Mouse (Mus musculus): ENCODE results near the gene Il12b. TPM values are rescaled to one million over a fixed set of nuclear protein-coding genes. Genes with fewer than 3 reads are reported as not detected.
A peak's percentile ranks its signal among the peaks of the same experiment; 100 is the strongest.

Il12b gene
- not detected in 2 replicates for polyA plus RNA-seq (2014; fragmentation: Nextera tagmentation; extraction: Ambion mirVana)

GRCm38 (mm10) chr11:44399763-44400162, at the start of gene Il12b:
Il12b (plus strand) TSS chr11:44400063.
- Histone ChIP-seq H3K9me3 (ENCODE audit: control insufficient read depth, low read length) (no peaks in the 10 kb centered on the region), H3K9ac (ENCODE audit: low read length) (peak within 1 kb of the TSS; percentile 55), H3K36me3 (ENCODE audit: control insufficient read depth, insufficient read depth, low read length) (no peaks in the 10 kb centered on the region), H3K4me3 (ENCODE audit: low read depth, low read length) (peak within 1 kb of the TSS; percentile 28), H3K27me3 (ENCODE audit: control insufficient read depth, insufficient read depth, low read length) (no peaks in the 10 kb centered on the region), H3K4me2 (ENCODE audit: low read depth) (peak within 1 kb of the TSS; percentile 48), H3K4me1 (ENCODE audit: control insufficient read depth, insufficient read depth, low read length) (no peaks in the 10 kb centered on the region; the same call in 1 of the 2 replicates), H3K27ac (ENCODE audit: low read depth, low read length) (no peak within 1 kb of the TSS)
- ATAC-seq (ENCODE audit: insufficient read depth, low FRiP score, low TSS enrichment) = no peak
- DNase-seq (ENCODE audit: low spot score) = no peak
- 79% methylated on average over 6 of the region's 6 CpGs for WGBS

DNA sequence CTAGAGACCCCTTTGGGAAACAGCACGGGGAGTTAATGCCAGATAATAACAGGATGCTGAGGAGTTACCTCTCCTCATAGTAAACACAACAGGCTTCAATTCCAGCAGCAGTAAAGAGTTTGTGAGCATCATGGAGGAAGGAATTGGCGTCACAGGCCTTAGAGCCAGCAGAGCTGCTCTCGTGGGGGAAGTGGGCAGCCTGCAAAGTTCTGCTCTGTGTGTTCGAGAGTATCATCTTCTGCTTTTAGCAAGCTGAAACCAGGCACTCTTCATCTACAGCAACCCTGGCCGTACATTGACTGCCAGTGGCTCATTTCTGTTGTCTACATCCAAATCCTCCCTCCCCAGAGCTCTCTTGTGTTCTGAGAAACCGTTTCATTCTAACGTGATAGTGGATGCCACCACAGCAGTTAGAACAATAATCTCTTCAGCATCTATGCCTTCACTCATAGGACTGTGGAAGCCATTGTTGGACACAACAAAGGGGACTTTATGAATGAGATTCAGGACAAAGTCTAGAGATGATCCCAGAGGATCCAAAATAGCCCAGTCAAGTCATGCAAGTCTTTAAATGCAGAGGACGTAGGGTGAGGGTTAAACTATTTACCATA, 44.9 kb upstream of the Il12b start:
- Histone ChIP-seq H3K27me3 (ENCODE audit: control insufficient read depth, insufficient read depth, low read length) (no peaks in the 10 kb centered on the region), H3K4me2 (ENCODE audit: low read depth) (no peak overlapping the region), H3K27ac (ENCODE audit: low read depth, low read length) (no peak overlapping the region), H3K36me3 (ENCODE audit: control insufficient read depth, insufficient read depth, low read length) (no peaks in the 10 kb centered on the region), H3K9ac (ENCODE audit: low read length) (no peak overlapping the region), H3K4me1 (ENCODE audit: control insufficient read depth, insufficient read depth, low read length) (no peaks in the 10 kb centered on the region), H3K9me3 (ENCODE audit: control insufficient read depth, low read length) (no peaks in the 10 kb centered on the region), H3K4me3 (ENCODE audit: low read depth, low read length) (no peak overlapping the region)
- ATAC-seq (ENCODE audit: insufficient read depth, low FRiP score, low TSS enrichment) (no peak), DNase-seq (ENCODE audit: low spot score) (no peak)
- WGBS = 82% methylated on average over 8 of the region's 8 CpGs

GRCm38 (mm10) chr11:44356171-44356570, 43.7 kb upstream of the Il12b start:
- H3K4me2 ChIP-seq (ENCODE audit: low read depth) = no peak overlapping the region
- no peak for DNase-seq (ENCODE audit: low spot score)
- H3K36me3 ChIP-seq (ENCODE audit: control insufficient read depth, insufficient read depth, low read length) = no peaks in the 10 kb centered on the region
- H3K9me3 ChIP-seq (ENCODE audit: control insufficient read depth, low read length) = no peaks in the 10 kb centered on the region
- H3K27me3 ChIP-seq (ENCODE audit: control insufficient read depth, insufficient read depth, low read length) = no peaks in the 10 kb centered on the region
- no peak overlapping the region for H3K9ac ChIP-seq (ENCODE audit: low read length)
- WGBS = 92% methylated on average over 4 of the region's 4 CpGs
- no peak overlapping the region for H3K4me3 ChIP-seq (ENCODE audit: low read depth, low read length)
- no peak for ATAC-seq (ENCODE audit: insufficient read depth, low FRiP score, low TSS enrichment)
- H3K27ac ChIP-seq (ENCODE audit: low read depth, low read length) = no peak overlapping the region
- no peaks in the 10 kb centered on the region for H3K4me1 ChIP-seq (ENCODE audit: control insufficient read depth, insufficient read depth, low read length)

GRCm38 (mm10) chr11:44364536-44364935, 35.3 kb upstream of the Il12b start:
- no peak overlapping the region for H3K4me2 ChIP-seq (ENCODE audit: low read depth)
- H3K4me1 ChIP-seq (ENCODE audit: control insufficient read depth, insufficient read depth, low read length) = no peaks in the 10 kb centered on the region
- ATAC-seq (ENCODE audit: insufficient read depth, low FRiP score, low TSS enrichment) = no peak

GRCm38 (mm10) chr11:44367711-44368110, 32.2 kb upstream of the Il12b start:
- H3K4me1 ChIP-seq (ENCODE audit: control insufficient read depth, insufficient read depth, low read length) = no peaks in the 10 kb centered on the region
- H3K27ac ChIP-seq (ENCODE audit: low read depth, low read length) = no peak overlapping the region
- H3K9ac ChIP-seq (ENCODE audit: low read length) = no peak overlapping the region
- no peaks in the 10 kb centered on the region for H3K27me3 ChIP-seq (ENCODE audit: control insufficient read depth, insufficient read depth, low read length)
- 88% methylated on average over 1 of the region's 1 CpGs for WGBS
- H3K36me3 ChIP-seq (ENCODE audit: control insufficient read depth, insufficient read depth, low read length) = no peaks in the 10 kb centered on the region
- H3K4me3 ChIP-seq (ENCODE audit: low read depth, low read length) = no peak overlapping the region
- no peak overlapping the region for H3K4me2 ChIP-seq (ENCODE audit: low read depth)
- H3K9me3 ChIP-seq (ENCODE audit: control insufficient read depth, low read length) = no peaks in the 10 kb centered on the region
- DNase-seq (ENCODE audit: low spot score) (no peak), ATAC-seq (ENCODE audit: insufficient read depth, low FRiP score, low TSS enrichment) (no peak)

More at GRCm38 (mm10) chr11:44364536-44364935, 35.3 kb upstream of the Il12b start:
- Histone ChIP-seq H3K27me3 (ENCODE audit: control insufficient read depth, insufficient read depth, low read length) (no peaks in the 10 kb centered on the region), H3K9ac (ENCODE audit: low read length) (no peak overlapping the region), H3K27ac (ENCODE audit: low read depth, low read length) (no peak overlapping the region), H3K36me3 (ENCODE audit: control insufficient read depth, insufficient read depth, low read length) (no peaks in the 10 kb centered on the region), H3K9me3 (ENCODE audit: control insufficient read depth, low read length) (no peaks in the 10 kb centered on the region), H3K4me3 (ENCODE audit: low read depth, low read length) (no peak overlapping the region)
- DNase-seq (ENCODE audit: low spot score) = no peak

DNA sequence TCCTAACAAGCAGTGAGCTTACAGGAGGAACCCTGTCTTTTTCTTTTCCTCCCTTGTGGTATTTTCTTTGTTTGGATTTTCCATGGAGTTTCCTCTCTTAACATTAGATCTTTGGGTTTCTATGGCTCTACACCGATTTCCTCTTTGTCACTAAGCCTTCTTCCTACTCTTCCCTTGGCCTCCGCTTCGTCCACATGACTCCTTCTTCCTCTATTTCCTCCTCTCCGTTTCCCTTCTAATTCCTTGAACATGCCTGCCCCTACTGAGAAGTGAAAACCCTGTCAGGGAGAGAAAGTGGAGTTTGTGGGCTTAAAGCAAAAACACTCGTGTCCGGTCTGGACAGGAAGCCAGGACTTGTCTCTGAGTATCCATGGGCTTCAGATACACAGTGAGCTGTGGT, 27.0 kb upstream of the Il12b start:
- no peak overlapping the region for H3K4me2 ChIP-seq (ENCODE audit: low read depth)
- 88% methylated on average over 6 of the region's 6 CpGs for WGBS
- no peak overlapping the region for H3K4me3 ChIP-seq (ENCODE audit: low read depth, low read length)
- H3K4me1 ChIP-seq (ENCODE audit: control insufficient read depth, insufficient read depth, low read length) = no peaks in the 10 kb centered on the region
- no peaks in the 10 kb centered on the region for H3K9me3 ChIP-seq (ENCODE audit: control insufficient read depth, low read length)
- DNase-seq (ENCODE audit: low spot score) (no peak), ATAC-seq (ENCODE audit: insufficient read depth, low FRiP score, low TSS enrichment) (no peak)
- no peaks in the 10 kb centered on the region for H3K27me3 ChIP-seq (ENCODE audit: control insufficient read depth, insufficient read depth, low read length)
- H3K9ac ChIP-seq (ENCODE audit: low read length) = no peak overlapping the region
- no peak overlapping the region for H3K27ac ChIP-seq (ENCODE audit: low read depth, low read length)
- H3K36me3 ChIP-seq (ENCODE audit: control insufficient read depth, insufficient read depth, low read length) = no peaks in the 10 kb centered on the region

GRCm38 (mm10) chr11:44377879-44378278, 22.0 kb upstream of the Il12b start:
- ATAC-seq (ENCODE audit: insufficient read depth, low FRiP score, low TSS enrichment) (no peak), DNase-seq (ENCODE audit: low spot score) (no peak)
- no peak overlapping the region for H3K4me3 ChIP-seq (ENCODE audit: low read depth, low read length)
- no peak overlapping the region for H3K9ac ChIP-seq (ENCODE audit: low read length)
- H3K27me3 ChIP-seq (ENCODE audit: control insufficient read depth, insufficient read depth, low read length) = no peaks in the 10 kb centered on the region
- 89% methylated on average over 5 of the region's 5 CpGs for WGBS
- no peak overlapping the region for H3K4me2 ChIP-seq (ENCODE audit: low read depth)
- no peaks in the 10 kb centered on the region for H3K36me3 ChIP-seq (ENCODE audit: control insufficient read depth, insufficient read depth, low read length)
- no peaks in the 10 kb centered on the region for H3K4me1 ChIP-seq (ENCODE audit: control insufficient read depth, insufficient read depth, low read length)
- no peak overlapping the region for H3K27ac ChIP-seq (ENCODE audit: low read depth, low read length)
- H3K9me3 ChIP-seq (ENCODE audit: control insufficient read depth, low read length) = no peaks in the 10 kb centered on the region

- WGBS = 97% methylated on average over 3 of the region's 3 CpGs
- Histone ChIP-seq H3K4me3 (ENCODE audit: low read depth, low read length) (no peak overlapping the region), H3K4me1 (ENCODE audit: control insufficient read depth, insufficient read depth, low read length) (no peaks in the 10 kb centered on the region), H3K27me3 (ENCODE audit: control insufficient read depth, insufficient read depth, low read length) (no peaks in the 10 kb centered on the region), H3K27ac (ENCODE audit: low read depth, low read length) (no peak overlapping the region), H3K9ac (ENCODE audit: low read length) (no peak overlapping the region), H3K9me3 (ENCODE audit: control insufficient read depth, low read length) (no peaks in the 10 kb centered on the region), H3K4me2 (ENCODE audit: low read depth) (no peak overlapping the region), H3K36me3 (ENCODE audit: control insufficient read depth, insufficient read depth, low read length) (no peaks in the 10 kb centered on the region)
- ATAC-seq (ENCODE audit: insufficient read depth, low FRiP score, low TSS enrichment) (no peak), DNase-seq (ENCODE audit: low spot score) (no peak)
Observed at GRCm38 (mm10) chr11:44380432-44381051, 19.3 kb upstream of the Il12b start.

GRCm38 (mm10) chr11:44382200-44382599, 17.7 kb upstream of the Il12b start:
- no peaks in the 10 kb centered on the region for H3K27me3 ChIP-seq (ENCODE audit: control insufficient read depth, insufficient read depth, low read length)
- H3K9me3 ChIP-seq (ENCODE audit: control insufficient read depth, low read length) = no peaks in the 10 kb centered on the region
- no peaks in the 10 kb centered on the region for H3K4me1 ChIP-seq (ENCODE audit: control insufficient read depth, insufficient read depth, low read length)
- no peak overlapping the region for H3K4me3 ChIP-seq (ENCODE audit: low read depth, low read length)
- no peak for DNase-seq (ENCODE audit: low spot score)
- ATAC-seq (ENCODE audit: insufficient read depth, low FRiP score, low TSS enrichment) = no peak
- no peak overlapping the region for H3K4me2 ChIP-seq (ENCODE audit: low read depth)
- H3K27ac ChIP-seq (ENCODE audit: low read depth, low read length) = no peak overlapping the region
- no peaks in the 10 kb centered on the region for H3K36me3 ChIP-seq (ENCODE audit: control insufficient read depth, insufficient read depth, low read length)
- H3K9ac ChIP-seq (ENCODE audit: low read length) = no peak overlapping the region
- 52% methylated on average over 3 of the region's 3 CpGs for WGBS
